Mouse (Mus musculus) E14TG2a.4 (cell line): ENCODE results near the gene Tmc8.

ENCODE experiments used
- CTCF ChIP-seq: conservative IDR thresholded peaks from 2 replicates; pipeline ENCODE4 v1.5.1; 2014; ENCODE audit warnings: low read length
- NANOG ChIP-seq: IDR thresholded peaks from 2 replicates; pipeline ENCODE4 v1.6.1; 2014; ENCODE audit warnings: borderline replicate concordance, low read length, mixed read lengths
- POU5F1 ChIP-seq: IDR thresholded peaks from 2 replicates; pipeline ENCODE4 v1.6.1; 2014; ENCODE audit warnings: low read length, borderline replicate concordance

DNA sequence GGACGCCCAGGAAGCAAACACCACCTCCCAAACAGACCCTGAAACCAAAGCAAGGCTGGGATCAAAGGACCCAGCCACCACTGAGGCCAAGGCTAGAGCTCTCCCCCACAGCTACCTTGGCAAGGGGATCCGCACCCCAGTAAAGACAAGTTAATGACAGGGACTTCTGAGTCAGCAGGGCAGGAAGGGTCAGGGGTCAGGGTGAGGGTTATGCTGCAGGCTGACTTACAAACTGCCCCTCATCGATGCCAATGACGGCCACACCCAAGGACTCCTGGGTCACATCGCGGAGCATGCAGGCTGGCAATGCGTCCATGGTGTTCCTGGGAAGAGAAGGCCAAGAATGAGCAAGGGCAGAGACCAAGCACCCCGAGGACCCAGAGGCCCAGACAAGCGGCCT, 40.0 kb downstream of the Tmc8 start:
- TF ChIP-seq CTCF (no peak), POU5F1 (no peak), NANOG (no peak)
